Mouse (Mus musculus) lung, embryonic 16.5 days (tissue): ENCODE measurements around the gene Sh2d1b1. TPM values are rescaled to one million over a fixed set of nuclear protein-coding genes. Genes with fewer than 3 reads are reported as not detected.

Source experiments
- ATAC-seq: fragments of 200-750 bp; cut with Nextera tagmentation; 2 replicates; pipeline ENCODE4 v1.8.0; 2017; ENCODE audit warnings: low read depth, mild to moderate bottlenecking, moderate library complexity
- H3K27ac ChIP-seq: fragments of 300-500 bp; sonication (generic); 2 replicates; pipeline ENCODE4 v1.5.1; 2014; ENCODE audit warnings: mild to moderate bottlenecking, control low read depth, low read length
- H3K27me3 ChIP-seq: fragments of 300-500 bp; sonication (generic); 2 replicates; pipeline ENCODE4 v1.6.1; 2014; ENCODE audit warnings: low read depth, low read length, mixed read lengths; ENCODE audit not compliant: control insufficient read depth, insufficient read depth
- H3K36me3 ChIP-seq: fragments of 300-500 bp; sonication (generic); 2 replicates; pipeline ENCODE4 v1.6.1; 2014; ENCODE audit warnings: low read length; ENCODE audit not compliant: control insufficient read depth, insufficient read depth
- H3K4me1 ChIP-seq: fragments of 300-500 bp; sonication (generic); replicated peaks from 2 replicates; pipeline ENCODE4 v1.6.1; 2014; ENCODE audit warnings: low read length, mixed read lengths; ENCODE audit not compliant: control insufficient read depth, insufficient read depth
- H3K4me2 ChIP-seq: fragments of 300-500 bp; sonication (generic); 2 replicates; pipeline ENCODE4 v1.6.1; 2014; ENCODE audit warnings: low read depth, low read length, control low read depth
- H3K4me3 ChIP-seq: fragments of 300-500 bp; sonication (generic); 2 replicates; pipeline ENCODE4 v1.5.1; 2014; ENCODE audit warnings: mild to moderate bottlenecking, low read length, control low read depth
- H3K9ac ChIP-seq: fragments of 300-500 bp; sonication (generic); 2 replicates; pipeline ENCODE4 v1.6.1; 2014; ENCODE audit warnings: low read length, control low read depth
- H3K9me3 ChIP-seq: fragments of 300-500 bp; sonication (generic); 2 replicates; pipeline ENCODE4 v1.6.1; 2016; ENCODE audit warnings: low read length; ENCODE audit not compliant: control insufficient read depth
- WGBS: fragments of 180-500 bp; shearing (Covaris S2); extraction: QIAGEN DNeasy Blood & Tissue Kit; methylation state at CpG from one replicate; pipeline ENCODE4 v1.1.7; 2014; 5-methylcytosine and 5-hydroxymethylcytosine counted together
- polyA plus RNA-seq: library from polyadenylated mRNA; unstranded; fragments of >200 nt; fragmentation: Nextera tagmentation; extraction: Ambion mirVana; gene quantifications from 2 replicates; pipeline ENCODE4 v1.2.1, GENCODE M21; 2015

Gene Sh2d1b1
- polyA plus RNA-seq, 1 experiment from 2014 or later: 1.4 TPM

GRCm38 (mm10) chr1:170292239-170292951 is 15.3 kb downstream of the Sh2d1b1 start:
- 25% methylated on average over 9 of the region's 9 CpGs for WGBS
- no peak overlapping the region for H3K9ac ChIP-seq
- H3K4me2 ChIP-seq: peak overlapping the region; percentile 36; the same call in 1 of the 2 replicates
- H3K36me3 ChIP-seq: no peaks in the 10 kb centered on the region
- peaks cover 3% of the 10 kb centered on the region; the same call in 1 of the 2 replicates for H3K4me1 ChIP-seq
- no peak overlapping the region for H3K4me3 ChIP-seq
- no peaks in the 10 kb centered on the region for H3K9me3 ChIP-seq
- peak; percentile 10; the same call in 1 of the 2 replicates for ATAC-seq
- H3K27ac ChIP-seq: no peak overlapping the region
- no peaks in the 10 kb centered on the region for H3K27me3 ChIP-seq

DNA sequence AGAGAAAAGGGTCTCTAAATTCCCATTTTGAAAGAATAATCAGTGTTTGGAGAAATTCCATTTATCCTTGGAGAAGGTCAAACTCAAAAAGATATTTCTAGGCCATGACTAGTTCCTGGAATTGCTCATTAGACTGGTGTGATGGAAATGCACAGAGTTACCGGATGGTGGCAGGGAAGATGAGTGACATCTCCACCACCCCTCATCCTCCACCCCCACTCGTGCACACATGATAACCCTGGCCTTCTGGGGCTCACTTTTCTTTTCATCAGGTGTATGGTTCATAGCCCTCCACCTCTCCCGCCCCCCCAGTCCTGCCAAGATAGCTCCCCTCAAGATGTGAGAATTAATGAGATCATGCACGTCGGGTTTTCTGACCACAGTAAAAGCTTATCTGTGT is 16.1 kb downstream of the Sh2d1b1 start:
- no peak overlapping the region for H3K9ac ChIP-seq
- H3K4me1 ChIP-seq: peaks cover 3% of the 10 kb centered on the region; the same call in 1 of the 2 replicates
- no peak overlapping the region for H3K27ac ChIP-seq
- no peaks in the 10 kb centered on the region for H3K9me3 ChIP-seq
- no peak for ATAC-seq
- H3K27me3 ChIP-seq: no peaks in the 10 kb centered on the region
- no peaks in the 10 kb centered on the region for H3K36me3 ChIP-seq
- H3K4me3 ChIP-seq: no peak overlapping the region
- no peak overlapping the region for H3K4me2 ChIP-seq
- 65% methylated on average over 5 of the region's 5 CpGs for WGBS

GRCm38 (mm10) chr1:170294786-170295570 is 17.9 kb downstream of the Sh2d1b1 start:
- no peaks in the 10 kb centered on the region for H3K27me3 ChIP-seq
- H3K4me1 ChIP-seq: peaks cover 3% of the 10 kb centered on the region; the same call in 1 of the 2 replicates
- H3K36me3 ChIP-seq: no peaks in the 10 kb centered on the region
- H3K9me3 ChIP-seq: no peaks in the 10 kb centered on the region
- H3K4me3 ChIP-seq: no peak overlapping the region
- WGBS: 65% methylated on average over 15 of the region's 15 CpGs
- H3K4me2 ChIP-seq: no peak overlapping the region
- H3K27ac ChIP-seq: no peak overlapping the region
- ATAC-seq: no peak
- no peak overlapping the region for H3K9ac ChIP-seq

- Histone ChIP-seq H3K27me3 (no peaks in the 10 kb centered on the region), H3K36me3 (no peaks in the 10 kb centered on the region), H3K27ac (no peak overlapping the region), H3K4me2 (no peak overlapping the region), H3K9ac (no peak overlapping the region), H3K9me3 (no peaks in the 10 kb centered on the region), H3K4me1 (no peaks in the 10 kb centered on the region), H3K4me3 (no peak overlapping the region)
- no peak for ATAC-seq
- 75% methylated on average over 4 of the region's 4 CpGs for WGBS
These were observed 22.4 kb downstream of the Sh2d1b1 start for GRCm38 (mm10) chr1:170299496-170299895.

DNA sequence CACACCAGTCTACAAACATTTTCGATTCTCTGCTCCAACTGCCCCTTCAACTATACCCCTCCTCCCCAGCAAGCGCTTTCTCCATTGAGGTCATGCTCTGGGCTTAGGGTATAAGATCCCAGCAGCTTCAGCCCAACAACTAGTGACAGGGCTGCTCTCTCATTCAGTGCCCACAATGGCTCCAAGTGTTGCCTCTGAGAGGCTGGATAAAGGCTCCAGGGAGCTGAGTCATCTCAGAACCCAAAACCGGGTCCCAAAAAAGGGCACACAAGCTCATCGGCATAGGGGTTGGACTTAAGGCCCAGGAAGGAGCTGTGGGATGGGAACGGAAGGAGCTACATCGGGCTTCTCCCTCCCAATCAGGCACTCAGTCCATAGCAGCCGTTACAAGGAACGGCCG is 24.6 kb downstream of the Sh2d1b1 start:
- H3K9ac ChIP-seq: no peak overlapping the region
- H3K27me3 ChIP-seq: no peaks in the 10 kb centered on the region
- no peaks in the 10 kb centered on the region for H3K36me3 ChIP-seq
- H3K4me3 ChIP-seq: no peak overlapping the region
- no peak overlapping the region for H3K27ac ChIP-seq
- 91% methylated on average over 9 of the region's 9 CpGs for WGBS
- ATAC-seq: no peak
- H3K9me3 ChIP-seq: no peaks in the 10 kb centered on the region
- H3K4me1 ChIP-seq: no peaks in the 10 kb centered on the region
- no peak overlapping the region for H3K4me2 ChIP-seq

DNA sequence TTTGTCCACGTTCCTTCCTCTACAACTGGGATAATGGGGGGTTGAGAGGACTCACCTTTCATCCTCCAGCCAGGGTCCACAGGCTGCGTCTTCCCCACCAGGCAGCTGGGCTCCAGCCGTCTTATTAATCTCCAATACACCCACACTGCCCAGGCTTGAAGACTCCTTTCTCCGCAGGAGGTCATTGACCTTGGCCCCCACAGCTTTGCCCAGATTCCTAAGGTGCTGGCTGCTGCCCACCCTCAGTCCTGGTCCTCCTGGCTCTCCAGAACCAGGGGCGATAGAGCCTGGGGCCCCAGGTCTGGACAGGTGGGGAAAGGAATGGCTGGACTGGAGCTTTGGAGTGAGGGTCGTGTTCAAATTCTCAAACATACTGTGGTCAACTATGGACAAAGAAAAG is 25.3 kb downstream of the Sh2d1b1 start:
- Histone ChIP-seq H3K27me3 (no peaks in the 10 kb centered on the region), H3K9ac (no peak overlapping the region), H3K27ac (no peak overlapping the region), H3K36me3 (no peaks in the 10 kb centered on the region), H3K4me3 (no peak overlapping the region), H3K9me3 (no peaks in the 10 kb centered on the region), H3K4me2 (no peak overlapping the region), H3K4me1 (no peaks in the 10 kb centered on the region)
- no peak for ATAC-seq
- WGBS: 77% methylated on average over 6 of the region's 6 CpGs

- no peak for ATAC-seq
- H3K9ac ChIP-seq: no peak overlapping the region
- WGBS: 62% methylated on average over 6 of the region's 6 CpGs
- no peaks in the 10 kb centered on the region for H3K27me3 ChIP-seq
- no peak overlapping the region for H3K4me2 ChIP-seq
- H3K27ac ChIP-seq: no peak overlapping the region
- no peaks in the 10 kb centered on the region for H3K36me3 ChIP-seq
- H3K4me1 ChIP-seq: no peaks in the 10 kb centered on the region
- no peak overlapping the region for H3K4me3 ChIP-seq
- no peaks in the 10 kb centered on the region for H3K9me3 ChIP-seq
These were observed 26.0 kb downstream of the Sh2d1b1 start for GRCm38 (mm10) chr1:170303103-170303502.

DNA sequence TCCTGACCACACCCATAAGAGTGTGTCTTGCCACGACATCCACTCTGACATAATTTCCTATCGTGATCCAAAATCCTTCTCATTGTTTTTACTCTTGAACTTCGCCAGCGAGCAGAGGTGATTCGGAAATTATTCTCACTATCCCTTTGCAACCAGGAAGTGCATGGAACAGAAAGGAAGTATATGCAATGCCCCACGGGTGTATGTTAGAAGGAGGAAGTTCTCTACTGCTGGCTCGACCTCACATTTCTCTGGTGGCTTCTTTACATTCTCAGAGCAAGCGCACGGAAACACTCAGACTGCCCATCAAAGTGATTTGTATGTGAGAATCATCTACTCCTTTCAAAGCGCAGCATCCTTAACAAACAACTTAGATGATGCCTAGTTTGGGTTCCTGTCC is 27.9 kb downstream of the Sh2d1b1 start:
- Histone ChIP-seq H3K9ac (no peak overlapping the region), H3K4me1 (no peaks in the 10 kb centered on the region), H3K4me3 (no peak overlapping the region), H3K4me2 (no peak overlapping the region), H3K9me3 (no peaks in the 10 kb centered on the region), H3K27me3 (no peaks in the 10 kb centered on the region), H3K36me3 (no peaks in the 10 kb centered on the region), H3K27ac (no peak overlapping the region)
- WGBS: 85% methylated on average over 10 of the region's 10 CpGs
- ATAC-seq: no peak

- Histone ChIP-seq H3K27me3 (no peaks in the 10 kb centered on the region), H3K4me2 (no peak within 1 kb of the TSS), H3K9ac (no peak within 1 kb of the TSS), H3K36me3 (no peaks in the 10 kb centered on the region), H3K4me1 (no peaks in the 10 kb centered on the region), H3K27ac (no peak within 1 kb of the TSS), H3K9me3 (no peaks in the 10 kb centered on the region), H3K4me3 (no peak within 1 kb of the TSS)
- 94% methylated on average over 4 of the region's 4 CpGs for WGBS
- ATAC-seq: no peak
These were observed 29.1 kb downstream of the Sh2d1b1 start, which contains the start of gene Gm7694 for GRCm38 (mm10) chr1:170306232-170306631. Gm7694 (minus strand) TSS chr1:170306332.
